Mouse (Mus musculus) large intestine, adult 2 months (tissue): ENCODE results near the gene Lrr1. TPM values are rescaled to one million over a fixed set of nuclear protein-coding genes. Genes with fewer than 3 reads are reported as not detected.

Experiments
- DNase-seq: peaks from one replicate; pipeline ENCODE4 v3.0.0-alpha.2; 2012; ENCODE audit warnings: low read depth, low spot score
- WGBS: fragments of 180-500 bp; shearing (Covaris S2); methylation state at CpG from one replicate; pipeline ENCODE4 v1.1.7; 2018; 5-methylcytosine and 5-hydroxymethylcytosine counted together
- polyA plus RNA-seq: library from polyadenylated mRNA; depleted of rRNA; stranded (reverse); fragments of >200 nt; gene quantifications from 2 replicates; pipeline ENCODE4 v1.2.3, GENCODE M21; 2012; rRNA removed

Gene Lrr1
- polyA plus RNA-seq, result 3.0 and 3.9 TPM in 2 replicates

DNA sequence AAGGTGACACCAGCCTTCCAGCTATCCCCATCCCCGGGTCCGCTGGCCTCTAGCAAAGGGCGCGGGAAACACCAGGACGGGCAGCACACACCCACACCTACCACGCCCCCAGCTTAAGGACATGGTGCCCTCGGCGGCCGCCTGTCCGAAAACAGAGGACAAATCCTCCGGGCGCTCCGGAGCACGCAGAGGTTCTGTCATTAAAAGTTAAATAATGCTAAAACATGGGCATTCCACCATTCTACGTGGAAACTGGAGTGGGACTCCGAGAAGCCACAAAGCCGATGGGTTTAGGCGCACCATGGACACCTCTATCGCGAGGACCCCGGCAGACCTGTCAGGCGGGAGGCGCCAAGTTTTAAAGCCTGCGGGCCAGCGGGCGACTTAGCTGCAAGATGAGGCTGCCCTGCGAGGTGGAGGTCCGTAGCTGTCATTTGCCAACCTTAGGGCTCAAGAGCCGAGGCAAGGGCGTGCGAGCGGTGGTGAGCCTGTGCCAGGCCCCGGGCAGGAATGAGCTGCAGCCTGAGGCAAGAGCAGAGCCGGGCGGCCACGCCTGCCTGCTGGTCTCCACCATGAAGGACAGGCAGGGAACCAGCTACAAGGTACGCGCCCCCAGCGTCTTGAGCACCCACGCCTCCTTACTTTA lies at the start of gene Lrr1:
Gene Lrr1, plus strand, starts transcription at position 354 of the 646 bp plus-strand sequence.
- WGBS, result under 1% methylated on average over 40 of the region's 40 CpGs
- no peak for DNase-seq

DNA sequence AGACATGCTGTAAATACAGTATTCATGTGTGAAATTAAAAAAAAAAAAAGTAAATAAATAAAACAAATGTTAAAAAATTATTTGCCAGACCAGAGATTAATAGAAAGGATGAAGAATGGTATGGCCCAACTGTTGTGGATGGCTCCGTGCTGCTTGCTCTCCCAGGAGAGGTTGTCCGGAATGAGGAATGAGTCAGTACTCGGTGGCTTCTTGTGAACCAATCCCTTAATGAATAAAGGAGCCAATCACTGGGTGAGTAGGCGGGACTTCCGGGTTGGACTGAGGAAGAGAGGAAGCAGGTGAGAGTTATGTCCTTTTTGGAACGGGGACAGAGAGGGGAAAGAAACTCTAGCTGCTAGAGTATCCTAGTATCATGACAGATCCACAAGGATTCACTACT lies 48.7 kb upstream of the Lrr1 start:
- 78% methylated on average over 6 of the region's 6 CpGs for WGBS

DNA sequence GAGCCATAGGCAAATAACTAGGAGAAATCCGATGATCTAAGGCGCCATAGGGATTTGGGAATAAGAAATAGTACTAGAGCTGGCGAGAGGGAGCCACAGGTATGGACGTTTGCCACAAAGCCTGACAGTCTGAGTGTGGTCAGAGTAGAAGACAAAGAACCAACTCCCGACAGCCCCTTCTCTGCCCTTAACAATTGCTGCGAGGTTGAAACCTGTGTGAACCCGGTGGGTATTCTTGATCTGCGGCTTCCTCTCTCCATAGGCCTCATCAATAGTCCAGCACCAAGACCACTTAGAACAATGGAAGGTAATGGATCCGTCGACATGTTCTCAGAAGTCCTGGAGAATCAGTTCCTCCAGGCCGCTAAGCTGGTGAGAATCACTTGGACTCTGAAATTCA lies 45.8 kb upstream of the Lrr1 start:
- WGBS, result 89% methylated on average over 11 of the region's 11 CpGs
- no peak for DNase-seq

More for the DNA sequence above, 48.7 kb upstream of the Lrr1 start:
- no peak for DNase-seq

DNA sequence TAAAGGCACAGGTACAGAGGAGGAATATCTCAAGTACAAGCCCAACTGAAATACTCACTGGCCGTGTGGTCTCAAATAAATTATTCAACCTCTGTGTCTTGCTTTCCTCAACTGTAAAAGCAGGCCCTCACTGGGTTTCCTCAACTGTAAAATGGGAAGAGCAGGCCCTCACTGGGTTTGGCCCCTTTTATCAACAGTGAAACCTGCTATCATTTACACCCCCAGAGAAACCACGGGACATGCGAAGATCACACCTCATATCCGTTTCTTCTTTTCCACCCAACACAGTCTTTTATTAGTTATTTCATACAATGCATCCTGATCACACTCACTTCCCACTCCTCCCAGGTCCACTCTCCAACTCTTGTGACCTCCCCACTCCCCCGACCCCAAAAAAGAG lies 43.5 kb upstream of the Lrr1 start:
- no peak for DNase-seq
- 87% methylated on average over 5 of the region's 5 CpGs for WGBS

DNA sequence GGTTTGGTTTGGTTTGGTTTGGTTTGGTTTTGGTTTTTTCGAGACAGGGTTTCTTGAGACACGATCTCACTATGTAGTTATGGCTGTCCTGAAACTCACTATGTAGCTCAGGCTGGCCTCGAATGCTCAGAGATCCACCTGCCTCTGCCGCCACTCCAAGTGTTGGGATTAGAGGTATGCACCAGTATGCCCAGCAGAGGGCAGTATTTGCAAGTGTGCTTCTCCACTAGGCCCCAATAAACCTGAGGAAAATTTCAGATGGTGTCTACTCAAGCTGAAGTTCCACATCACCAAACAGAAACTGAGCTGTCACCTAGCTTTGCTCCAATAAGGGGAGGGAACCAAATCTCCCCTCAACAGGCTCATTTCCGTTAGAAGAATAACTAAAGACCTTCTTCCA lies 41.4 kb upstream of the Lrr1 start:
- no peak for DNase-seq
- 85% methylated on average over 5 of the region's 5 CpGs for WGBS

DNA sequence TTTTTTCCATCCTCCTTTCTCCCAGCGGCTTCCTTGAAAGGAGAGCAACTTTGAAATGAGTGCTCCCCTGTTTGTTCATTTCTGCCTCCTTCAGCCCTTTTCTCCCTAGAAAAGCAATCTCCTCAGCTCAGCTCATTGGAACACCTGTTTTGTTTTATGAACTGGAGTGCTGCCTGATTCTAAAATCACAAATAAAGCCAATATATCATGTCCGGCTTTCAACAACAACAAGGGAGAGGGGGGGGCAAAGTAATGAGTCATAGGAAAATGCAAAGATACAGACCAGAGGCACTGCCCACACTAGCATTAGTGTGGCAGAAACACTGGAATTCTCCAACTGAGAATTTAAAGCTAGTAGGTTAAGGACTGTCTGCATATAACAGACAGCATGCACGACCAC lies 41.0 kb upstream of the Lrr1 start:
- no peak for DNase-seq
- 82% methylated on average over 3 of the region's 3 CpGs for WGBS

DNA sequence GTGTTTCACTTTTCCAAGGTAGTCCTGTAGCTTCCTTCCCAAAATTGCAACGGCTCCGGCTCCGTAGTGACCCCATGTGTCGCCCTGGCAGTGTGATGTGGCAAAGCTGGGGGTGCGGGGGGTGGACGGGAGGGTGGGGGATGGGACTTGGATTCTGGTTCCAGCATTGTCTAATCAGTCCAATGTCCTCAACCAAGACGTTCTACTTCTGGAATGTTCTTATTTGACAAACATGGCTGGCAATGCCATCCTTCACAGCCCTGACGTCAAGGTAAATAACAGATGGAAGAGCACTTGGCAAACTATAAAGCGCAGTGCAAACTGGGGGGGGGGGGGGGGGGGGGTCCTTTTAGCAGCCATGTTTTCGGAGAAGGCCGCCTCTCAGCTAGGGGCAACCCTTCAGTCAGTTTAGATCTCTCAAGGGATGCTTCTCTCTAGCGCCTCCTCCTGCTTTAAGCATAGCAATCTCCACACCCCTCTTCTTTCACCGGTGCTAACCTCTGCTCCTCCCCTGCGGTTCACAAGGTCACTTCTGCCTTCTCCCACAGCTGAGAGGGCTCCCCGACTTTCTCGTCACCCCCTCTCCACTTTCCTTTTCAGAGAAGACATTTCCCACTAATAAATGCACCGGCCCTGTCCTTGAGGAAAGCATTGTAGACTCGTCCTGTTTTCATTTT lies 38.8 kb upstream of the Lrr1 start:
- no peak for DNase-seq
- WGBS, result 27% methylated on average over 18 of the region's 18 CpGs

DNA sequence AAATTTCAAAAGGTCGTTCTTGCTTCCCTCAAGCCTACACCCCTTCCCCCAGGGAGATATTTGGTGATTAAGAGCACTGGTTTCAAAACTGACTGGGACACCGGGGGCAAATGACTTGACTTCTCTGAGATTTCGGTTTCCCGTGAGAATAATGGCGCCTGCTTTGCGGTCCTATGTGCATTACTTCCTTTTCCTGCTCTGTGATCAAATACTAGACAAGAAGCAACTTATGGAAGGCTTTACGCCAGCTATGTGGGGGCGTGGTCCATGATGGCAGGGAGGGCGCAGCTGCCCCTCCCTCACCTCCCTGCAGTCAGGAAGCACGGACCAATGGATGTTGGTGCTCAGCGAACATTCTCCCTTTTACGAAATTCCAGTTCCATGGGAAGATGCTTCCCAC lies 38.1 kb upstream of the Lrr1 start:
- no peak for DNase-seq
- 71% methylated on average over 12 of the region's 12 CpGs for WGBS

DNA sequence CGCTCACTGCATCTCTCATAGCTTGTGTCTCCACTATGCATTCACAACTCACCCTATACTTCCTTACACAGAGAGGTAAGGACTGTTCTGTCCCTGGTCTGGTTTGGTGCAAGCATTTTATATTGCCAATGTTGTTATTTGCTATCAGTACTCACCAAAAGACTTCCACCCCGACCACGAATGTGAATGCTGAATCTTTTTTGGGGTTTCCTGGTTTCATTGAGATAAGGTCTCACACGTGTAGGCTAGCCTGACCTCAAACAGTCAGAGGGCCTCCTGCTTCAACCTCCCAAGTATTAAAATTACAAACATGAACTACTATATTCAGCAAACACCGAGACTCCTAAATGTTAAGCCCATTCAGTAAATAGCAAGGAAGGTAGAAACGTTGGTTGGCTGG lies 37.3 kb upstream of the Lrr1 start:
- WGBS, result 77% methylated on average over 6 of the region's 6 CpGs
- no peak for DNase-seq

DNA sequence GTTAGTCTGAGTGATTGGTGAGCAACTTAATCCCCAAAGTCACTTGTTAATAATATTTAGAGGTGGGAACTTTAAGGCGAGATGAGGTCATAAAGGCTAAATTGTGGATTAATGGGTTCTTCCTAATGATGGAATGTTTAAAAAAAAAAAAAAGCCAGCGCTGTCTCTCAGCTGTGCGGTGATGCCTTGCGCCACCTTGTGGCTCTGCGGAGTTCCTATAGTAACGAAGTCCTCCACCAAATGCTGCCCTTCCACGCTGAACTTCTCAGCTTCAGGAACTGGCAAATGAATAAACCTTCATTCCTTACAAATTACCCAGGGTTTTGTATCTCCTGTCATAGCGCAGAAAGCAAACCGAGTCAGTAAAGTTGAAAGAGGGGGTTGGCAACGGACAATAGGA lies 36.6 kb upstream of the Lrr1 start:
- DNase-seq, result no peak
- WGBS, result 12% methylated on average over 10 of the region's 10 CpGs

DNA sequence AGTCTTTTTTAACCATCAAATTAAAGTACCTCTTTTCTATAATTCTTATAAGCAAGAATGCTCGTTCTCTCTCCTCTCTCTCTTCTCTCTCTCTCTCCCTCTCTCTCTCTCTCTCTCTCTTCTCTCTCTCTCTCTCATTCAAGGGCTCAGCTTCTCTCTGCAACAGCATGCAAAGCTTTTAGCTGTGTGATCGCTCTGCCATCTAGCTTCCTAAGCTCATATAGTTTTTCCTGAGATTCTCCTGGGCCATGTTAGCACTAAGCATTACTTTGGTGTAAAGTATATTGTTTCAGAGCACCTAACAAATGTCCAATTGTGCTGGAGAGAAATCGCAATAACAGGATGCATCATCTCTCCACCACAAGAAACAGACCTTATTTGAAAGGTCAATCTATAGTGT lies 29.4 kb upstream of the Lrr1 start:
- no peak for DNase-seq
- 93% methylated on average over 3 of the region's 3 CpGs for WGBS

DNA sequence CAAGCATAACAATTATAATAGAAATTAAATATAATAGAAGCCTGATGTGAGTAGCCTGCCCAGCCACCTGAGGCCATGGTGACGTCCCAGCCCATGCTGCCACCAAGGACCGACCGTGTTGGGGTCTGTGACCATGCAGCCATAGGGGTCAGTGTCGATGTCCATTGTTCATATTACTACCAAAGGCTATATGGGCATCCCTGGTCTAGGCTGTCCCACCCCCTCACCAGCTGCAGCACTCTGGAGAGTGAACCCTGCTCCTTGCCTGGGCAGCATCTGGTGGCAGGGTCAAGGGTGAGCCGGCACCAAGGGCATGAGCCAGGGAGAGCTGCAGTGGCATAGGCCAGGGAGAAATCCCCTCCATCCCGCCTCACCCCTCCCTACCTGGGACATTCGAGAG lies 28.8 kb upstream of the Lrr1 start:
- no peak for DNase-seq
- 87% methylated on average over 7 of the region's 7 CpGs for WGBS

DNA sequence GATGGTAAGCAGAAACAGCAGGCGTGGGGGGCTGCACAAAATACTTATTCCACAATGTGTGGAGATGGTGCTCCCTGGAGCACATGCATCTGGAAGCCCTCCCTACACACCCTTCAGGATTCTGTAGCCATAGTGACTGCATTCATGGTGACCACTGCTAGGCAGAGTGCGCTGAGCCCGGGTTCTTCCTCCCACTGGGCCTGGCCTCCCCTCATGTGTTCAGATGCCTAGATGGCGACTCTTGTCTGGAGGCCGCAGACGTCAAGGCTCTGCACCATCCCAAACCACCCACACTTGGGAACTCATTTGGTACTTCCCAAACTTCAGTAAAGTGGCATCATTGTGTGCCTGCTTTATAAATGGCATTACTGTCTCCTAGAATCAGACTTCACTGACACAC lies 25.2 kb upstream of the Lrr1 start:
- WGBS, result 77% methylated on average over 6 of the region's 6 CpGs
- DNase-seq, result no peak

DNA sequence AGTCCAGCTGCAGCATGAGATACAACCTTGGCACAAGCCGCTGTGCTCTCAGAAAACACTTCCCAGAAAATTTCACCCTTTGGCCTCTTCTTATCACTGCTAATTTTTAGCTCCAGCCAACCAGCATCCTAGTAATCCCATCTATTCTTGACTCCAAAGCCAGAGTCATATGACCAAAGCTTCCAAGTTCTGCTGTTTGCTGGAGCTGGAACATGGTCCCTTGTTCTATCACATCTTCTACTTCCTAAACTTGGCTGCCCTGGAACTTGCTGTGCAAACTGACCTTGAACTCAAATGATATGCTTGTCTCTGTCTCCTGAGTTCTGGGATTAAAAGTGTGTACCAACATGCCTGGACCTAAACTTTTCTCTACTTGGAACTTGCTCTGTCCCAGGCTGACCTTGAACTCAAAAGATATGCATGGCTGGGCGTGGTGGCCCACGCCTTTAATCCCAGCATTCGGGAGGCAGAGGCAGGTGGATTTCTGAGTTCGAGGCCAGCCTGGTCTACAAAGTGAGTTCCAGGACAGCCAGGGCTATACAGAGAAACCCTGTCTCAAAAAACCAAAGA lies 21.4 kb upstream of the Lrr1 start:
- WGBS, result 85% methylated on average over 5 of the region's 5 CpGs
- no peak for DNase-seq

DNA sequence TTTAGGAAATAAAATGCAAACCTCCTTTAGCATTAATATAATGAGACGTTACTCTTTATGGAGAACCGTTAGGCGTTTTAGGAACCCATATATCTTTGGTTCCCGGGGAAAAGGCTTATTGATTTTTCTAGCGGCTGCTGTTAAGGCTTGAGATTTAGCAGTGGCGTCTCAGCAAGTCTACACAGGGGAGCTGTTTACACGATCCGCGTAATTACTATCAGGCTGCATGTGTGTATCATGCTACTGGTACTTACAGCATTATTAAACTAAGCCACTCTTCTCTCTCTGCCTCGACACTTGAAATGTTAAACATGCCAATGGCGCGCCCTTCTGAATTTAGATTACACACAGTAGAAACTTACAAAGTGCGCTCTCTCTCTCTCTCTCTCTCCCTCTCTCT lies 18.6 kb upstream of the Lrr1 start:
- 65% methylated on average over 13 of the region's 13 CpGs for WGBS

DNA sequence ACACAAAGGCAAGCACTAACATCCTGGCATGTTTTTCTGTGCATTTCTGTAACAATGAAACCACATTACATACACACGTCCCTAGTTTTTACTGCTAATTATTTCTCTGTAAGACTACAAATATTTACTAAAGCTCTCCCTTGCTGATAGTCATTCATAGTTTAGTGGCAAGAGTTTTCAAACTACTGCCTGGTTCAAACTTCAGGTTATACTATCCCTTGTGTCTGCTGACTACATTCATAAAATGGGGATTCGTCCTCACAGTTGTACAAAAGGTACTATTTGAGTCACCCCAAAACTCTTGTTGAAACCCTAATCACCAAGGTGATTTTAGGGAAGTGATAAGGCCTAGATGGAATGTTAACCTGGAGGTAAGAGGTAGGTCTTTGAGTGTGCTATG lies 12.7 kb upstream of the Lrr1 start:
- no peak for DNase-seq
- 63% methylated on average over 2 of the region's 2 CpGs for whole genome bisulfite sequencing

More for the DNA sequence above, 18.6 kb upstream of the Lrr1 start:
- no peak for DNase-seq

DNA sequence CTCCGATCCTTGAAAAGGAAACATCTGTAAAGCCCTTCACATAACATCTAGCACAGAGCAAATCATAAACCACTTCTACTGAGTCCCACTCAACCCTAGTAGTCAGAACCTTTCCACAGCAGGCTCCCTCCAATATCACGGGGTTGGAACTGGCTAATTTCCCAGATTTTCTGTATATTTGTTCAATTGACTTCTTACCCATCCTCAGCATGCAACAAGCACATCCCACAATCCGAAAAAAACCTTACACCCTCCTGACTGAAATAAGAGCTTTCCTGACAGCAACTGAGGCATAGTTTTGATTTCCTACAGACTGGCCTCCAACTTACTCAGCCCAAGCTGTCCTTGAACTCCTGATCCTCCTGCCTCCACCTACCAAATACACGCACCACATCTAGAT lies 12.2 kb upstream of the Lrr1 start:
- 72% methylated on average over 4 of the region's 4 CpGs for WGBS
- DNase-seq, result no peak

DNA sequence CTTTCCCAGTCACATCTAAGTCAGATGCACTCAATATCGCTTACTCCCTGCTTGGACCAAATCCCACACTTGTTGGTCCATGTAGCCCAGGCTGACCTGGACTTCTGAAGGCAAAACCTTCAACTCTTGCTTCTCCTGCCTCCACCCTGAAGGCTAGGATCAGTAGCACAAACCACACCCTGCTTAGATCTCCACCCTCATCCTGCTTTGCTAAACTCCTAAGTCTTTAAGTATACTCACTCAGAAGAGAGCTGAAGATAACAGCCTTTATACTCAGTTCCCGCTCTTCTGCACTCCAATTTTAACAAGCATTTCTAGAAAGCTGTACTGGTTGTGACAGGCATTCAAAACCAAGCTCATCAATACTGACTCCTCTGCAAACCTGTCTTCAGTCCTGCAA lies 11.5 kb upstream of the Lrr1 start:
- no peak for DNase-seq
- 92% methylated on average over 2 of the region's 2 CpGs for WGBS

DNA sequence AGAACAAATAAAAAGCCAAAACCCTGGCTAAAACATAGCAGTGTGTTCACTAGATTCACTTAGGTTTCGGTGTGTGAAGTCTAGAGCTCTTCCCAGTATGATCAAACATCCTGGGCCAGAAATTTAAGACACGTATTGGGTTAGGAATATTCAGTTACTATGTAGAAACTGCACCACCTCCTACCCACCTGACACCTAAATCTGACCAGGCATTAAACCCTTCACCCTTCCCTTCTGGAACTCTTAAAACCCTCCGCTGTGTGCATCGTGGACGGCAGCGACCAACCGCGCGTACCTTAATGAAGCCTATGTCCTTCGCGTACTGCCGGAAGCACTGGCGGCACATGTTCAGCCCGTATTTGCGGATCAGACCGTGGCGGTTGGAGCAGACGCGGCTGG lies 10.2 kb upstream of the Lrr1 start:
- under 1% methylated on average over 19 of the region's 19 CpGs for WGBS
- DNase-seq, result no peak

DNA sequence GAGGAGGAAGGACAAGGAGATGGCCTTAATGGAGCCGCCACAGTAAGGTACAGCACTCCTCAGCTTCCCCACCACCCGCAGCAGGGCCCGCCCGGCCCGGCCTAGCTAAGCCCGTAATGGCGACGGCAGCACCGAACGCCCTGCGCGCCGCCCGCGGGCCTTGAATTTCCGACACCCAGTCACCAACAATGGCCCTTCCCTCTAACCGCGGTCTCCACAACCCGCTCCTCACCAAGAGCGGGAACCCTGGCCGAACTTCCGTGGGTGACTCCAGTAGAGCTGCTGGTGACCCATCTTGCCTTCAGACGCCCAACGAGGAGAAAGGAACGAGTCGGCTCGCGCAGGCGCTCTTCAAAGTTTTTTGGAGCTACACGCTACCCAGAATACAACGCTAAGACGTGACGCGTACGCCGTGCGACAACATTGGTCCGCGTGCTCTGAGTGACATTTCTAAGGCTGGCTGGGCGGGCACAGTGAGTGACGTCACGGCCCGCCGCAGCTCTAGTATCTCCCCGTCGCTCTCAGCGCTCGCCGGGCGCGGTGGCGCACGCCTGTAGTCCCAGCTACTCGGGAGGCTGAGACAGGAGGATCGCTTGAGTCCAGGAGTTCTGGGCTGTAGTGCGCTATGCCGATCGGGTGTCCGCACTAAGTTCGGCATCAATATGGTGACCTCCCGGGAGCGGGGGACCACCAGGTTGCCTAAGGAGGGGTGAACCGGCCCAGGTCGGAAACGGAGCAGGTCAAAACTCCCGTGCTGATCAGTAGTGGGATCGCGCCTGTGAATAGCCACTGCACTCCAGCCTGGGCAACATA lies 9.6 kb upstream of the Lrr1 start, which contains the start of gene Rps29:
Gene Rps29, minus strand, starts transcription at position 422 of the 813 bp plus-strand sequence.
- peak; percentile 94 for DNase-seq
- WGBS, result under 1% methylated on average over 59 of the region's 68 CpGs
